Mouse (Mus musculus) embryonic stem cell, embryonic (primary cell): ENCODE data around the gene Vmn2r70.

Experiments
- CTCF ChIA-PET, 4 experiments: fragments of 300-600 bp in 2 of 4; fragments of 350-600 bp in 2 of 4; sonication (Branson Sonifier 250); formaldehyde crosslinking; loops; one replicate each; lab custom pipeline; 2022; ENCODE audit warnings: inconsistent platforms in 2 of 4; lab: Charles Lee
- POLR2A ChIA-PET, 4 experiments: fragments of 300-600 bp in 2 of 4; fragments of 350-600 bp in 2 of 4; sonication (Branson Sonifier 250); formaldehyde crosslinking; loops; one replicate each; lab custom pipeline; 2022; ENCODE audit warnings: antibody characterized with exemption in 4 of 4, inconsistent platforms in 1 of 4; lab: Charles Lee

Gene Vmn2r70

DNA sequence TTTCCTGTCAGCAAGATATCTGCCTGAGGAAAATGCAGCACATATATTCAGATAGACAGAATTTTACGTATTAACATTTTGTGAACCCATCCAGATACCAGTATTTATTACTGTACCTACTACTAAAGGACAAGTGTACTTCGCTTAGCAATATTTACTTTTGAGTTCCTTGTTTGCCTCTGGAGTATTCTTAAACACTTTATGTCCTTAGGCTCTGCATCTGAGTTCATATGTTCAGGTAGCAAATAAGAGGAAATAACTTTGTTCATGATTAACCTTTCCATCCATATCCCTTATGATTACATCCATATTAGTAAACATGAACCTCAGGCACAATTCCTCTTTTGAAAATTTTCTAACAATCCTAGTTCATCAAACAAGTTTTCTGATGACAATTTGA lies at the start of gene Vmn2r70:
TSS of gene Vmn2r70 (minus strand) at position 101 of the 400 bp plus-strand sequence.
- CTCF ChIA-PET, result no interaction called here
- POLR2A ChIA-PET, result no interaction called here

DNA sequence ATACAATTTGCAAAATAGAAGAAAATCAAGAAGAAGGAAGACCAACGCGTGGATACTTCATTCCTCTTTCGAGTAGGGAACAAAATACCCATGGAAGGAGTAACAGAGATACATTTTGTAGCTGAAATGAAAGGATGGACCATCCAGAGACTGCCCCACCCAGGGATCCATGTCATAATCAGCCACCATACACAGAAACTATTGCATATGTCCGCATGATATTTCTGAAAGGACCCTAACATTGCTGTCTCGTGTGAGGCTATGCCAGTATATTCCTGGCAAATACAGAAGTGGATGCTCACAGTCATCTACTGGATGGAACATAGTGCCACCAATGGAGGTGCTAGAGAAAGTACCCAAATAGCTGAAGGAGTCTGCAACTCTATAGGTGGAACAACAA lies 6.2 kb downstream of the Vmn2r70 start, which contains the start of gene Vmn2r71:
TSS of gene Vmn2r71 (plus strand) at position 301 of the 400 bp plus-strand sequence.
- ChIA-PET POLR2A (no interaction called here), CTCF (no interaction called here)

DNA sequence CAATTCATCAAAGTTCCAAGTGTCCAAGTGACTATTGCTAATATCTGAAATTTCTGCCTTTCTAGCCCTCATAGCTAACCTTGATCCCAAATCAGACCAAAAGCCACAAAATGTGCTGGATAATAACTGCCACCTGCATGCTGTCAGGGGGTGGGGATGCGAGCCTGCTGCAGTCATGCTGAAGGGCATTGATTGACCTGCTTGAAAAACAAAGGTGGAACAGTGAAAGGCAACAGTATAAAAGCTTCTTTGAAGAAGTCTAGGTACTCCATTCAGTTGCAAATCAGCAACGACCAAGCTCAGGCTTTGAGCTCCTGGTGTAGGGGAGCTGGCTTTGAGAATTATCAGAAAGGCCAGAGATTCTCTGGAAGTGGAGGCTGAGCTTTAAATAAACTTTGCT lies 25.9 kb downstream of the Vmn2r70 start:
- ChIA-PET POLR2A (no interaction called here), CTCF (no interaction called here)

DNA sequence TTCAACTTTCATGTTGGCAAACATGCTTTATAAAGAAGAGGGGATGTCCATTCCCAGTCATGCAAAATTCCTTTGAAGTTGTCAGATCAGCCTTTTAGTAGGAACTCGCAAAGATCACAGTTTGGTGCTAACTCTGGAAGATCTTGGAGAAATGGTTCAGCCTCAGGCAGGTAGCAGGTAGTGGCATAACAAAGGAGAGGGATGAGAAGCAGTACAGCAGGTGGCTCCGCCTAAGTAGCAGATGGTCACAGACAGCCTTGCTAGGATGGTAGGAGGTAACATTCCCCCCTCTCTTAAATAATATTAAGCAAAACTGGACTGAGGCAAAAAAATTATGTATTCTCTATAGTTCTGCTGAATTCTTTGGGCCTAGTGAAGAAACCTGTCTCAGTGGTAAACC lies 26.9 kb downstream of the Vmn2r70 start:
- POLR2A ChIA-PET, result no interaction called here
- CTCF ChIA-PET, result no interaction called here
